Mouse (Mus musculus) ovary, postnatal 36 days (tissue): ENCODE measurements around the gene Pdzk1.

Source experiments
- DNase-seq: peaks from one replicate; pipeline ENCODE4 v3.0.0; 2022; ENCODE audit warnings: low spot score, mixed read lengths

Gene Pdzk1

DNA sequence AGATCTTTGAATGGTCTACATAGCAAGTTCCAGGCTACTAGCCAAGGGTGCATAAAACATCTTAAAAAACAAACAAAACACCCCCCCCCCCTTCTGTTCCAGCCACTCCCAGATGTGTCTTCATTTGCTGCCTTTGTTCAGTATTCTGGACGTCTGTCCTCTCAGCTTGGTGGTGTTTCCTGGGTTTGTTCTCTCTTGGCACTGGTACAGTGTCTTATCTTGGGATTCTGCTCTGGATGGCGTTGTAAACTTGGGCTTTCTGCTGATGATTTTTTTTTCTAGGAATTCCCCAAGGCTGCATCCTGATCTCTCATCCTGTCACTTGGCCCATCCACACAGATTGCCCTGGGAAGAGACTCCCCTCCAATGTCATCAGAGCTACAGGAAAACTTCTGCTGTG lies 7.3 kb downstream of the Pdzk1 start:
- no peak for DNase-seq

DNA sequence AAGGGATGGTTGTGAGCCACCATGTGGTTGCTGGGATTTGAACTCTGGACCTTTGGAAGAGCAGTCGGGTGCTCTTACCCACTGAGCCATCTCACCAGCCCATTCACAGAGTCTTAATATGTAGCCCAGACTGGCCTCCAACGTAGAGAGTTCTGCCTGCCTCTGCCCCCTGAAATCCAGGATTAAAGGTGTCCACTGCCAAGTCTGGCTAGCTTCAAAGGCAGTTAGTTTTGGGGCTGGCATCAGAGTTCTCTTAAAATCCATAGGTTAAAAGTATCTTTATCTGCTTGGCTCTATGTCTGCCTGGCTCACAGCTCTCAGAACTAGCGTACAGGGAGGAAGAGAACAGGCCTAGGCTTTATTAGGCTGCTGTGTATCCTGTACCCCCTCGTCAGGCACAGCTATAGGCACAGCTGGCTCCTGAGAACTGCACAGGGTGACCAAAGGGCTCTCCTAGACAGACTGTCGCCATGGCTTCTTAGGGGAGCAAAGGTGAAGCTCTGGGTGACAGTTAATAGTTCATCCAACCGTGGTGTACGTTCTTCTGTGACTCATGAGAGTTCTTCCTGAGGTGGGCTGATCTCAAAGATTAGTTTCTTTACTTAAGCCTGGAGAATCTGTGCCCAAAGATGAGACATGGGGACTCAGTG lies 10.0 kb downstream of the Pdzk1 start:
- DNase-seq: no peak

GRCm38 (mm10) chr3:96845191-96845590 lies 16.1 kb downstream of the Pdzk1 start:
- no peak for DNase-seq

DNA sequence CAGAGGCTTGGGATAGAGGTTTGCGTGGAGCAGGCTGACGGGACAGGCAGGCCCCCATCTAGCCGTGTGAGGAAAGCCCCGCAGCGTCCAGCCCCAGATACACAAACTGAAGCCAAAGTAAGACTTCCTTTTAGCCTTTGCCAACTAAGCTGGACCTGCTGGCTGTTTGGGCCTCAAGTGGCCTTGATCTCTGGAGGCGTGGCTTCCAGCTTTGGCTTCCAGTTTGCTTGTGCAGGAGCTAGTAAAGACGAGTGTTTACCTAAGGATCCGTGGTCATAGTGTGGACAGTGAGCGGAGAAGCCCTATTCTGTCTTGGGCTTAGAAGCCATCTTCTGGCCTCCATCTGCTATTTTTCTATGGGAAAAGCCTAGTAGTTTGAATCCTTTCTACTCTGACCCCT lies 16.7 kb downstream of the Pdzk1 start:
- peak; percentile 25 for DNase-seq

DNA sequence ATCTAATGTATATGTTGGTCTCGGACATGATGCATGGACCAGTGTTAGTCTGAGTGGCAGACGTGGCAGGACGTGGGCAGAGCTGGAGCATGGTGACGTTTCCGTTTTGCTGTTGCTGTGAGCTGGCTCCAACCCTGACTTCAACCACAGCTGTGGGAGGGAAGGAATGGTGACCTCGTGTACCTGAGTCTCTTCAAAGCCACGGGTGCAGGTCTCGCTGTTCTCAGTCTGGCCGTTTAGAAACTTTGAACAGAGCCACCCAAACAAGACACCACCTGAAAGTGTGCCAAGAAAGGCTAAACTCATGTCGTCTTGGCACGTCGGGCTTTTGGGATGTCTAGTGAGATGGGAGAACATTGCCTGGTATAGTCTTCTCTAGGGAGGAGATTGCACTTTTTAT lies 17.9 kb downstream of the Pdzk1 start:
- no peak for DNase-seq

DNA sequence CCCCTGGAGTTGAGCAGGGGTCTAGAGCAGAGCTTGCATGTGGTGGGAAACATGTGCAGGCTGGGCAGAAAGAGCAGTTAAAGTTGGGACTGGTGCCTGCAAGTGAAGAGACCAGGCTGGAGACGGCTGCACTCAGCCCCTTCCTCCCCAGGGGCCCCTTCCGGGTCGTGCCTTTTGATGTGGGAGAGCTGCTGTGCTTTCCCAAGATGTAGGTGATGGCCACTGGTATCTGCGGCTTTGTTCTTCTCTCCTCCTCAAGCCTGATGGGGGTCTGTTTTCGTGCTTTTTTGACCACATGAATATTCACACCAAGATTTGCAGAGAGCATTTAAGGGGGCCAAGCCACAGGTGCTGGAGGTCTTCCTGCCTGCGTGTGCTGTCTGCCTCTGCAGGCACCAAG lies 18.6 kb downstream of the Pdzk1 start:
- DNase-seq: no peak

GRCm38 (mm10) chr3:96848470-96848869 lies 19.4 kb downstream of the Pdzk1 start:
- DNase-seq: no peak

DNA sequence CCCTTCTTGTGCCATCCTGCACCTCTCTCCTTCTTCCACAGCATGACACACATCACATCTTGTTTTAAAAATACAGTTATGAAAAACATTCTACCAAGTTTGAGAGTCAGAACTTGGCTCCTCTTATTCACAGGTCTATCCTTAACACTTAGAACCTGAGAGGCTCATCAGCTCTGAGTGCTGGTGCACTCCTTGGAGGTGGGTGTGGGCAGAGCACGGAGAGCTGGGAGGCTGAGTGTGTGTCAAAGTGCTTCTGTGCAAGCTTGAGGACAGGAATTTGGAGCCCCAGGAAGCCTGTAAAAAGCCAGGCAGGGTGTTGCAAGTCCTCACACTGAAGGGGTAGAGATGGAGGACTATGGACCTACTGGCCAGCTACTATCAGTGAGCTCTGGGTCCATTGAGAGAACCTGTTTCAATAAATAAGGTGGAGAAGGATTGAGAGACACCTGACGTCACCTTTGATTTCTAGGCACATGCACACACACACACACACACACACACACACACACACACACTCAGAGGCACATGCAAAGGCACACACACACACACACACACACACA lies 20.2 kb downstream of the Pdzk1 start:
- no peak for DNase-seq

GRCm38 (mm10) chr3:96852561-96852960 lies 23.5 kb downstream of the Pdzk1 start:
- no peak for DNase-seq

- DNase-seq: no peak
These were observed 25.3 kb downstream of the Pdzk1 start for GRCm38 (mm10) chr3:96854376-96854775.

DNA sequence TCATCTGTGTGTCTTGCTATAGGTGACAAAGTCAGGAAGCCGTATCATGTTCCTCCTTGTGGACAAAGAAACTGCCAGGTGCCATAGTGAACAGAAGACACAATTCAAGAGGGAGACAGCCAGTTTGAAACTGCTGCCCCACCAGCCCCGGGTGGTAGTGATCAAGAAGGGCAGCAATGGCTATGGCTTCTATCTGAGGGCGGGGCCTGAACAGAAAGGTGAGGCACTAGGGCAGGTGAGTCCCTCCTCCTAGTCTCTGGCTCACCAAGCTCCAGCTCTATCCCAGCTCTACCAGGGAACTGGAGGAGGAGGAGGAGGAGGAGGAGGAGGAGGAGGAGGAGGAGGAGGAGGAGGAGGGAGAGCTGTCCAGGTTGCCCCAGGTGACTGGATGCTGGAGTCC lies 26.7 kb downstream of the Pdzk1 start:
- DNase-seq: no peak

DNA sequence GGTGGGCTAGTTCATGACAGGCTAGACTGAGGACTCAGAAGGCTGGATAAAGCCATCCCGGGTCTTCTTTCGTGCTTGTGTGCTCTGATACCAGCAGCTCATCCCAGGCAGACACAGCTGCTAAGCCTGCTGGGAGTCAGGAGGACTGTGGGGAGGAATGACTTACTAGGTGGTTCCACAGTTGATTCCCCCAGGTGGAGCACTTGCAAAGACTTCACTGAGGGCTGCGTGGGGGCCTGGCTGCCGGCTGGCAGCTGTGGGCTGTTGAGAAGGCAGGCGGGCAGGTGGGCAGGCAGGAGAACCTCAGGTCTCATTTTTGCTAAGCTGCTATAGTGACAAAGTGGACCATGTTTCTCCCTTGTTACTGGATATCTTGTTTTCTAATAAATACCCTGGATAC lies 31.4 kb downstream of the Pdzk1 start:
- DNase-seq: peak; percentile 1

- peak; percentile 1 for DNase-seq
These were observed 38.8 kb downstream of the Pdzk1 start for GRCm38 (mm10) chr3:96867863-96868262.

DNA sequence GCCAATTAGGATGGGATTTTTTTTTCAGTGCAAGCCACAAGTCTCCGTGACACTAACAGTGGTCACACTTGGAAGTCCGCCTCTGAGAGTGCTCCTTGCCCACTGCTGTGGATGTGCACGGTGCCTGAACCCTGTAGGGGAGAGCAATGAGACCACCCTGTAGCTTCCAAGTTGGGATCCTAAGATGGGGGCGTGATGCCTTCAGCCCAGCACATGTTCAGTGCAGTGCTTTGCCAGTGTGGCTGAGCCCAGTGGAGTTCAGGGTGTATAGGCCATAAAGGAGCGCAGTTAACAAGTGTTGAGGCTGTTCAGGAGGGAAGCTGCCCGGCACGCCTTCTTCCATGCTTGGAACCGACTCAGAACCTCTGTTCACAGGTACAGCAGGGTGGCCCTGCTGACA lies 39.5 kb downstream of the Pdzk1 start:
- DNase-seq: peak; percentile 1

GRCm38 (mm10) chr3:96869091-96869490 lies 40.0 kb downstream of the Pdzk1 start:
- peak; percentile 0 for DNase-seq

- DNase-seq: no peak
These were observed 41.2 kb downstream of the Pdzk1 start for GRCm38 (mm10) chr3:96870270-96870669.

DNA sequence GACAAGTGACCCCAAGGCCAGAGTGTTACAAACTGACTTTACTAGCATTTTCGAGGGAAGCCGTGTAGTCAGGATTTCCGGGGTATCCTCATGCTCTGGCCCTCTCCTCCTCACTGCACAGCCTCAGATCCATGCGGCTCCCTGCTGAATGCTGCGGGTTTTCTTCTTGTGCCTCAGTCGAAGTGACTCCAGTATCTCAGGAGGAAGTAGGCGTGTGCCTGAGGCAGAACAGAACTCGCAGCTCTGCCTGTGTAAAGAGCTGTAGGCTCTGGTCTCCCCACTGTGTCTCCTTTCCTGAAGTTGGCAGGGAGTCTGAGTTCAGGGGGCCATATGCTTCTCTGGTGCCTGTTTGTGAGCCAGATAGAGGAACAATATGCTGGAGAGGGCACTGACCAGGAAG lies 42.0 kb downstream of the Pdzk1 start:
- no peak for DNase-seq

- DNase-seq: no peak
These were observed 43.4 kb downstream of the Pdzk1 start for GRCm38 (mm10) chr3:96872501-96872900.

- no peak for DNase-seq
These were observed 45.9 kb downstream of the Pdzk1 start for GRCm38 (mm10) chr3:96874808-96875571.

DNA sequence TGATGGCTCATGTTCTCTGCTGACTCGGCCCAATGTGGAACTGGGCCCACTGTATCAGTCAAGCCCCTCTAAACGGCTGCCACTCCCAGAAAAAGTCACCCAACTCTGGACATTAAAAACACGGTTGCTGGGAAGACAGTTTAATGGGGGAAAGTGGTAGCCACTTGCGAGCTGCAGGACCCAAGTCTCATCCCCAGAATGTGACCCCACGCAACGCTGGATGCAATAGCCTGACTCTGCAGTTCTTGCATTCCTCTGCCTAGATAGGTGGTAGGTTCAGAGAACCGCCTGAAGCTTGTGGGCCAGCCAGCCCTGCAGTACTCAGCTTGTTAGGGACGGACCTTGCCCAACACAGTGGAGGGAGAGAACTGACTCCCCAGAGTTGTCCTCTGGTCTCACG lies 50.5 kb downstream of the Pdzk1 start:
- no peak for DNase-seq

DNA sequence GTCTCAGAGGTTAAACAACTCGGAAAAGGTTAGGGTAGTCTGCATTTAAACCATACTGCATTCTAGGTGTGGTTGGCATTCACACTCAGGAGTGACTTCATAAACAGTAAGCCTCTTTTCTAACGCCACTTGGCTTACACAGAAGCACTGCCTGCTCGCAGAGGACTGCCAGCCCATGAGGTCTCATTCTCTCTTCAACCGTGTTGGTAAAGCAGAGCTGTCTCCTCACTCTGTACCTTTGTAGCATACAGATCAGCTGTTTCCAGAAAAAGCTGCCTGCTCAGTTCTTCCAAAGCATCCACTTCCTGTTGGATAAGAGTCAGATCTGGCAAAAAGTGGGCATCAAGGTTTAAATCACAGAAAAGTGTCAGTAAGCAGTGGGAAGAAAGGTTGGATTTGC lies 51.3 kb downstream of the Pdzk1 start:
- no peak for DNase-seq

DNA sequence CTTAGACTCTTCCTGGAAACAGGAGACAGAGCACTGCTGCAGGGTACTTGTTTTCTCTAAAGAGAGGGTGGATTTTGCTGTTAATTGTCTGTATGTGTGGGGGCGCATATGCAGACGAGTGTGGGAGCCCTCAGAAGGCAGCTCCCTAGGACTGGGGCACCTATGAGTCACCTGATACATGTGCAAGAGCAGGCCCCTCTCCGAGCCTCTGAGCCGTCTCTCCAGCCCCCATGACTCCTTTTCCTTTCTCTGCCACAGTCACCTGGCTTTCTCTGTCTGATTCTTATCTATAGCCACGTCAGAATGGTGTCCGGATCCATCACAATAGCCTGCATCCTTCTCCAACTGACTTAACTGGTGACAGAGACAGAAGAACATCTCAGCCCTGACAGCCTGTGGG lies 52.5 kb downstream of the Pdzk1 start:
- no peak for DNase-seq

DNA sequence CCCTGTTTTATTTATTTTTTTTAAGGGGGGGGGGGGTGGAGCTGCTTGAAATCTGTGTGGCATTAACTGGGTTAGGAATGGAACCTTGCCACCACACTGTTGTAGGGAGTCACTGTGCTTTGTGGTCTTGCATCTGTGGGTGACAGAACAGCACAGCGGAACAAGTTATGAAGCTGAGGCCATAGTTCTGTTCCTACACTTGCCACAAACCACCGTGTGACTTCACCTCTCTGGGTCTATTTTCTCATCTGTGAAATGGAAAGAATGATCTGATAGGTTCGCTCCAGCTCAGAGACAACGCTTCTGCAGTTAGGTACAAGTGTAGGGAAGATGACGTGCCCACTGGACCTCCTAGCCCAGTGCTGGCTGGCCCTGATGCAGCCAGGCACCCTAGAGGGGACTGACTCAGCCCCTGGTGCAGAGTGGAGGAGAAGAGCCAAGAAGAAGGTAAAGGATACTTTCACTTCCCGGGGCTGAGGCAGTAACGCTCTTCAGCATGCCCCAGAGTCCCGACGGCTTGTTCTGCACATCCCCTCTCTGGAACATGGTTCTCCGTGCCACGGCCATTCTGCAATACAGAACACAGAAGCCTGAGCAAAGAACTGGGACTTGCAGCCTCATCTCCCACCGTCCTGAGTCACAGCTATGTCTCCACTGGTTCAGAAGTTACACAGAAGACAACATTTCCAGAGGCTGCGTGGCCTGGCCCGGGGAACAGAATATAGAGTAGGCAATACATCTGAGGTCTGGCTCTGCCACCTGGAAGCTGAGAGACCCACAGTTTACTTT lies 53.2 kb downstream of the Pdzk1 start:
- no peak for DNase-seq
